Mouse (Mus musculus) frontal cortex, postnatal 14 days (tissue): ENCODE measurements at regions not wholly inside any gene's neighbourhood (a gene's known extent, or its start where the extent isn't known, plus 50 kb on each side); places are given as distances from the start of the nearest gene placed in this dataset.

Source experiments
- DNase-seq, 2 experiments: peaks; one replicate each; pipeline ENCODE4 v3.0.0; 2022; ENCODE audit warnings: low spot score in 2 of 2

DNA sequence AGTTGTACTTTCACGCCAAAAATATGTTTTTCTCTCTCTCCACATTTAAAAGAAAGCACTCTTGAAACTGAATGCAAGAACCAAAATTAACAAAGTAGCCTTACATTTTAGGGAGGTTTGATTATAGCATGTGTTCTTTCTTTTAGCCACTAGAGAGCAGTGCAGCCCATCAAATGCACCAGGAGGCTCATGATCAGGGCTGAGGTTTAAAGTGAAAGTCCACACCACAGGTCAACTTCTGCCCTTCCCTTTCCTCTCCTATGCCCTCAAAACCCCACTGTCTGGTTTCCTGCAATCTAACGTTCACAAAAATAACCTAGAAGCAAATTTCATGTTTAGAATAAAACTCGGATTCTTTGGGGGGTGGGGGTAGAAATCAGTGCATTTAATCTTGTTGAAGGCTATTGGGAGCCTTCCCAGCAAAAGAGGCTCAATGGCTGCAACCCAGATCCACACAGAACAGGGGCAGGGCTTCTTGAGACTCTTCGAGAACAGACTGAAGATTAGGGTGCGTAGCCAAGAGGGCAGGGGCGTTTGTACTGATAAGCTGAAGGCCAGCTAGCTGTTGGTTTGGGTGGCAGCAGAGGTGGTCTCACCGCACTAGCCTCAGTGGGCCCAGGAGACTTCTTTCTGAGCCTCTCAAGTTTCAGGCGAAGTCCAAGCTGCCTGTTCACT, 59.3 kb upstream of the Zfp770 start:
- DNase-seq, result peak in 1 of 2 experiments; percentile 21

DNA sequence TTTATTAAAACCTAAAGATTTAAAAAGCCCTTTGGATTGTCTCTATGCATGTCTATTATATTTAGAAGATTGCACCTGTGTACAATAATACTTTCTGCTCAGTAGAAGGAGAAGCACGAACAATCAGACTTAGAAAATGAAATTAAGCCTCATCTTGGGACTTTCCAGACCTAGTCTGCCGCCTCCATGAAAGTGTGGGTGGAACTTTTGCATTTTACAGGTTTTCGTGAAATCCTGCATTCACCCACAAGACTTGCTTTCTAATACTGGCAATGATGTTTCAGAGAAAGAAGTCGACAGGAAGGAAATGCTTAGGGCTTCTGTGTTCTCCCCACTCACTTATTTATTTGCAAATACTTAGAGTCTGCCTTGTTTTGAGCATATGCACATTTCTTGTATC, 58.3 kb upstream of the Zfp770 start:
- no peak for DNase-seq
